Mouse (Mus musculus) hindbrain, embryonic 16.5 days (tissue): ENCODE results near the gene Gldn. TPM values are rescaled to one million over a fixed set of nuclear protein-coding genes. Genes with fewer than 3 reads are reported as not detected.

Source experiments
- ATAC-seq: fragments of 200-750 bp; cut with Nextera tagmentation; 2 replicates; pipeline ENCODE4 v1.8.0; 2017; ENCODE audit warnings: moderate TSS enrichment, moderate library complexity
- H3K27ac ChIP-seq: fragments of 300-500 bp; sonication (generic); 2 replicates; pipeline ENCODE4 v1.5.1; 2014; ENCODE audit warnings: low read depth, mild to moderate bottlenecking, control low read depth, low read length, moderate library complexity
- H3K27me3 ChIP-seq: fragments of 300-500 bp; sonication (generic); replicated peaks from 2 replicates; pipeline ENCODE4 v1.6.1; 2014; ENCODE audit warnings: low read length; ENCODE audit not compliant: control insufficient read depth, insufficient read depth
- H3K36me3 ChIP-seq: fragments of 300-500 bp; sonication (generic); 2 replicates; pipeline ENCODE4 v1.6.1; 2014; ENCODE audit warnings: mild to moderate bottlenecking, low read length, moderate library complexity, mixed read lengths; ENCODE audit not compliant: control insufficient read depth, insufficient read depth
- H3K4me1 ChIP-seq: fragments of 300-500 bp; sonication (generic); 2 replicates; pipeline ENCODE4 v1.6.1; 2014; ENCODE audit warnings: low read depth, low read length; ENCODE audit not compliant: control insufficient read depth, insufficient read depth
- H3K4me2 ChIP-seq: fragments of 300-500 bp; sonication (generic); 2 replicates; pipeline ENCODE4 v1.6.1; 2014; ENCODE audit warnings: mild to moderate bottlenecking, low read length, control low read depth, moderate library complexity
- H3K4me3 ChIP-seq: fragments of 300-500 bp; sonication (generic); 2 replicates; pipeline ENCODE4 v1.5.1; 2014; ENCODE audit warnings: mild to moderate bottlenecking, low read length, control low read depth, moderate library complexity
- H3K9ac ChIP-seq: fragments of 300-500 bp; sonication (generic); 2 replicates; pipeline ENCODE4 v1.6.1; 2014; ENCODE audit warnings: low read depth, mild to moderate bottlenecking, control low read depth, low read length, moderate library complexity
- H3K9me3 ChIP-seq: fragments of 300-500 bp; sonication (generic); 2 replicates; pipeline ENCODE4 v1.6.1; 2014; ENCODE audit warnings: mild to moderate bottlenecking, low read length, moderate library complexity; ENCODE audit not compliant: control insufficient read depth
- WGBS: fragments of 180-500 bp; shearing (Covaris S2); extraction: QIAGEN DNeasy Blood & Tissue Kit; methylation state at CpG from one replicate; pipeline ENCODE4 v1.1.7; 2014; 5-methylcytosine and 5-hydroxymethylcytosine counted together
- polyA plus RNA-seq: library from polyadenylated mRNA; unstranded; fragments of >200 nt; fragmentation: Nextera tagmentation; extraction: Ambion mirVana; gene quantifications from 2 replicates; pipeline ENCODE4 v1.2.1, GENCODE M21; 2015

The Gldn gene
- polyA plus RNA-seq, 1 experiment from 2014 or later, result 0.45 TPM

- no peaks in the 10 kb centered on the region for H3K36me3 ChIP-seq
- no peaks in the 10 kb centered on the region for H3K27me3 ChIP-seq
- ATAC-seq, result no peak
- 91% methylated on average over 3 of the region's 3 CpGs for WGBS
- no peaks in the 10 kb centered on the region for H3K4me1 ChIP-seq
- H3K9ac ChIP-seq, result no peak overlapping the region
- no peaks in the 10 kb centered on the region for H3K9me3 ChIP-seq
- H3K4me2 ChIP-seq, result no peak overlapping the region
- no peak overlapping the region for H3K4me3 ChIP-seq
- no peak overlapping the region for H3K27ac ChIP-seq
Measured at GRCm38 (mm10) chr9:54299389-54299788, 13.1 kb downstream of the Gldn start.

- Histone ChIP-seq H3K4me1 (no peaks in the 10 kb centered on the region), H3K27ac (no peak overlapping the region), H3K9ac (no peak overlapping the region), H3K4me3 (no peak overlapping the region), H3K9me3 (no peaks in the 10 kb centered on the region), H3K36me3 (no peaks in the 10 kb centered on the region), H3K4me2 (no peak overlapping the region), H3K27me3 (no peaks in the 10 kb centered on the region)
- no peak for ATAC-seq
Measured at GRCm38 (mm10) chr9:54299792-54300191, 13.5 kb downstream of the Gldn start.

GRCm38 (mm10) chr9:54301255-54301654 is 15.0 kb downstream of the Gldn start:
- Histone ChIP-seq H3K4me1 (no peaks in the 10 kb centered on the region), H3K36me3 (no peaks in the 10 kb centered on the region), H3K4me2 (no peak overlapping the region), H3K27me3 (no peaks in the 10 kb centered on the region), H3K4me3 (no peak overlapping the region), H3K27ac (no peak overlapping the region), H3K9ac (no peak overlapping the region), H3K9me3 (no peaks in the 10 kb centered on the region)
- ATAC-seq, result no peak
- WGBS, result 75% methylated on average over 4 of the region's 4 CpGs

- ATAC-seq, result no peak
- no peaks in the 10 kb centered on the region for H3K4me1 ChIP-seq
- no peaks in the 10 kb centered on the region for H3K36me3 ChIP-seq
- H3K9ac ChIP-seq, result no peak overlapping the region
- no peaks in the 10 kb centered on the region for H3K9me3 ChIP-seq
- H3K4me3 ChIP-seq, result no peak overlapping the region
- no peak overlapping the region for H3K4me2 ChIP-seq
- H3K27ac ChIP-seq, result no peak overlapping the region
- WGBS, result 69% methylated on average over 1 of the region's 1 CpGs
- no peaks in the 10 kb centered on the region for H3K27me3 ChIP-seq
Measured at GRCm38 (mm10) chr9:54308209-54308608, 21.9 kb downstream of the Gldn start.

GRCm38 (mm10) chr9:54308751-54309358 is 22.6 kb downstream of the Gldn start:
- no peak overlapping the region for H3K4me3 ChIP-seq
- H3K9me3 ChIP-seq, result no peaks in the 10 kb centered on the region
- H3K4me1 ChIP-seq, result no peaks in the 10 kb centered on the region
- H3K36me3 ChIP-seq, result no peaks in the 10 kb centered on the region
- H3K27me3 ChIP-seq, result no peaks in the 10 kb centered on the region
- H3K9ac ChIP-seq, result no peak overlapping the region
- WGBS, result 31% methylated on average over 2 of the region's 2 CpGs
- no peak for ATAC-seq
- no peak overlapping the region for H3K4me2 ChIP-seq
- no peak overlapping the region for H3K27ac ChIP-seq

- Histone ChIP-seq H3K27me3 (no peaks in the 10 kb centered on the region), H3K9me3 (no peaks in the 10 kb centered on the region), H3K27ac (no peak overlapping the region), H3K36me3 (no peaks in the 10 kb centered on the region), H3K9ac (no peak overlapping the region), H3K4me2 (no peak overlapping the region), H3K4me3 (no peak overlapping the region), H3K4me1 (no peaks in the 10 kb centered on the region)
- no peak for ATAC-seq
- 75% methylated on average over 9 of the region's 9 CpGs for WGBS
Measured at GRCm38 (mm10) chr9:54316363-54316762, 30.1 kb downstream of the Gldn start.

GRCm38 (mm10) chr9:54323456-54323855 is 37.2 kb downstream of the Gldn start:
- Histone ChIP-seq H3K27me3 (no peaks in the 10 kb centered on the region), H3K27ac (no peak overlapping the region), H3K4me3 (no peak overlapping the region), H3K4me1 (no peaks in the 10 kb centered on the region), H3K36me3 (no peaks in the 10 kb centered on the region), H3K4me2 (no peak overlapping the region), H3K9me3 (no peaks in the 10 kb centered on the region), H3K9ac (no peak overlapping the region)
- no peak for ATAC-seq
- 42% methylated on average over 8 of the region's 8 CpGs for WGBS

- Histone ChIP-seq H3K9me3 (no peaks in the 10 kb centered on the region), H3K4me3 (no peak overlapping the region), H3K4me2 (no peak overlapping the region), H3K9ac (no peak overlapping the region), H3K4me1 (no peaks in the 10 kb centered on the region), H3K36me3 (no peaks in the 10 kb centered on the region), H3K27ac (no peak overlapping the region), H3K27me3 (no peaks in the 10 kb centered on the region)
- WGBS, result 90% methylated on average over 7 of the region's 7 CpGs
- ATAC-seq, result no peak
Measured at GRCm38 (mm10) chr9:54329201-54329600, 42.9 kb downstream of the Gldn start.

GRCm38 (mm10) chr9:54335582-54335981 is 49.3 kb downstream of the Gldn start:
- 23% methylated on average over 9 of the region's 12 CpGs for WGBS
- Histone ChIP-seq H3K4me2 (no peak overlapping the region), H3K4me1 (no peaks in the 10 kb centered on the region; the same call in 1 of the 2 replicates), H3K27me3 (no peaks in the 10 kb centered on the region), H3K27ac (no peak overlapping the region), H3K9me3 (no peaks in the 10 kb centered on the region), H3K9ac (no peak overlapping the region), H3K4me3 (no peak overlapping the region), H3K36me3 (no peaks in the 10 kb centered on the region)
- ATAC-seq, result no peak
